Mouse (Mus musculus) embryonic facial prominence, embryonic 10.5 days (tissue): ENCODE data around the gene Cep19. TPM values are rescaled to one million over a fixed set of nuclear protein-coding genes. Genes with fewer than 3 reads are reported as not detected.

Source experiments
- polyA plus RNA-seq: library from polyadenylated mRNA; unstranded; fragments of >200 nt; fragmentation: Nextera tagmentation; extraction: Ambion mirVana; gene quantifications from 2 replicates; pipeline ENCODE4 v1.2.1, GENCODE M21; 2016

Gene Cep19
- polyA plus RNA-seq, 1 experiment from 2014 or later, result 36.5 TPM

Other genes starting within 250 kb of the Cep19 start
- 0.06 and 0.13 TPM in 2 replicates for gene Meltf, start 221.0 kb upstream of the Cep19 start, polyA plus RNA-seq
- 1.3 and 1.8 TPM in 2 replicates for gene Pigz, start 165.9 kb upstream of the Cep19 start, polyA plus RNA-seq
- 86.7 and 87.7 TPM in 2 replicates for gene 0610012G03Rik, start 151.3 kb upstream of the Cep19 start, polyA plus RNA-seq
- 139 and 145 TPM in 2 replicates for gene Ncbp2, start 151.3 kb upstream of the Cep19 start, polyA plus RNA-seq
- gene Senp5, start 96.5 kb upstream of the Cep19 start, polyA plus RNA-seq, result 21.5 and 21.8 TPM in 2 replicates
- gene Pak2, start 20.5 kb upstream of the Cep19 start, polyA plus RNA-seq, result 39.4 and 42.4 TPM in 2 replicates
- 151 and 152 TPM in 2 replicates for gene Pigx, start 60 bp upstream of the Cep19 start, polyA plus RNA-seq
- 7.3 and 8.1 TPM in 2 replicates for gene Nrros, start 65.8 kb downstream of the Cep19 start, polyA plus RNA-seq
- gene Bex6, start 80.0 kb downstream of the Cep19 start, polyA plus RNA-seq, result not detected in 2 replicates
- gene Fbxo45, start 147.4 kb downstream of the Cep19 start, polyA plus RNA-seq, result 13.8 and 15.4 TPM in 2 replicates
- 19.0 and 19.4 TPM in 2 replicates for gene Wdr53, start 147.4 kb downstream of the Cep19 start, polyA plus RNA-seq
- gene Smco1, start 171.7 kb downstream of the Cep19 start, polyA plus RNA-seq, result not detected in 2 replicates
- 29.0 and 33.9 TPM in 2 replicates for gene Rnf168, start 177.7 kb downstream of the Cep19 start, polyA plus RNA-seq
- gene Ubxn7, start 232.5 kb downstream of the Cep19 start, polyA plus RNA-seq, result 27.0 and 32.2 TPM in 2 replicates